Mouse (Mus musculus): ENCODE measurements around the gene Akr7a5. TPM values are rescaled to one million over a fixed set of nuclear protein-coding genes. Genes with fewer than 3 reads are reported as not detected.
A peak's percentile ranks its signal among the peaks of the same experiment; 100 is the strongest.

Gene Akr7a5
- polyA plus RNA-seq (2016; fragmentation: Nextera tagmentation; extraction: Ambion mirVana): 70.0 and 76.2 TPM in 2 replicates

DNA sequence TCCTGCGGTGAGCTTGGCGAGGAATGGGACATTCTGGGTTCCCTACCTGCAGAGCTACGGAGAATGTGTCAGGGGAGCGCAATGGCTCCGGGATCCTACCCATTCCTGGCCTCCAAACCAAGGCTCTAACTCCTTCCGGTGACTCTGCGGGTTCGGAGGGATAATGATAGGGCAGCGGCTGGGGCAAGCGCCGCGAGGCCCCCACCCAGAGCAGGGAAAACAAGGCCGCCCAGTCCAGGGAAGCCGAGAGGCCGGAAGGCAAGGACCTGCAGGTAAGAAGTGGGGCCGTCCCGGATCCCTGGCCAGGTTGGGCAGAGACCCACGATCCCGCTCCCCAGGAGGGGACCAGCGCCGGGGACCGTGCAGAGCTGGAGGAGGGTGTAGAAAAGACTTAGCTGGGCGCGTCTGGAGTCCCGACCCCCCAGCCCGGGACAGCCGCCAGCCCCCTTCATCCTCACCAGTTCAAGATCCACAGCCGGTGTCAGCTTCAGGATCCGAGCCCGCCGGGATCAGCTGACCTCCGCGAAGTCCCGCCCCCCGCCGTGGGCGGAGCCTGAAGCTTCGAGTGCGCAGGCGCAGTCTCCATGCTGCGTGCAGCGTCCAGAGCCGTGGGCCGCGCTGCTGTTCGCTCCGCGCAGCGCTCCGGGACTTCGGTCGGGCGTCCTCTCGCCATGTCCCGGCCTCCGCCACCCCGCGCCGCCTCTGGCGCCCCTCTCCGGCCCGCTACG lies at the start of gene Akr7a5, which contains the start of gene Pqlc2:
Gene Akr7a5, plus strand, starts transcription at position 574 of the 728 bp plus-strand sequence.
Gene Pqlc2, minus strand, starts transcription at position 538 of the 728 bp plus-strand sequence.
- H3K27me3 ChIP-seq: peaks cover 4% of the 10 kb centered on the region; the same call in 1 of the 2 replicates
- H3K4me2 ChIP-seq (replicated peaks): peak within 1 kb of the TSS; percentile 73
- peak within 1 kb of the TSS; percentile 83 for H3K4me3 ChIP-seq
- WGBS: under 1% methylated on average over 63 of the region's 63 CpGs
- peak within 1 kb of the TSS; percentile 85 for H3K9ac ChIP-seq
- H3K36me3 ChIP-seq: peaks cover 23% of the 10 kb centered on the region
- ATAC-seq (ENCODE audit: low FRiP score): peak; percentile 89
- peak within 1 kb of the TSS; percentile 70 for H3K27ac ChIP-seq
- H3K9me3 ChIP-seq (replicated peaks): no peaks in the 10 kb centered on the region
- H3K4me1 ChIP-seq: peaks cover 21% of the 10 kb centered on the region

DNA sequence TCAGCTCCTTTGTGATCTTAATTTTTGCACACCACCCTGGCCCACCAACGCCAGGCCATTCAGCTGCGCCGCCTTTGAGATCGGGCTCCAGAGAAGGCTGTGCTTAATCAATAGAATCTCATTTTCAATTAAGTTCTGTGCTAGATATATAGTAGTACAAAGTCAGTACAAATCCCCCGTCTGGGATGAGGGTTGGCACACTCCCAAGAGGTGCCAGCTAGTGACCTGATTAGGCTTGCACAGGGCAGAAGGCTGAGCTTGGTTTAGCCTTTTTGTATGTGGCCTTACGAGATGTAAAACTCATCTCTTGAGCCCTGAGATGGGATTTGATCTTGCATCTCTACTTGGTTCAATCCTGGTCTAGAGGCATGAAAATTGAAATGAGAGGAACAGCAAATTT lies 47.6 kb upstream of the Akr7a5 start:
- 94% methylated on average over 6 of the region's 6 CpGs for WGBS
- Histone ChIP-seq H3K4me2 (replicated peaks) (no peak overlapping the region), H3K27ac (no peak overlapping the region), H3K36me3 (peaks cover 58% of the 10 kb centered on the region), H3K27me3 (no peaks in the 10 kb centered on the region), H3K4me3 (no peak overlapping the region), H3K9me3 (replicated peaks) (no peaks in the 10 kb centered on the region), H3K9ac (no peak overlapping the region), H3K4me1 (peaks cover 17% of the 10 kb centered on the region; the same call in 1 of the 2 replicates)
- ATAC-seq (ENCODE audit: low FRiP score): no peak

DNA sequence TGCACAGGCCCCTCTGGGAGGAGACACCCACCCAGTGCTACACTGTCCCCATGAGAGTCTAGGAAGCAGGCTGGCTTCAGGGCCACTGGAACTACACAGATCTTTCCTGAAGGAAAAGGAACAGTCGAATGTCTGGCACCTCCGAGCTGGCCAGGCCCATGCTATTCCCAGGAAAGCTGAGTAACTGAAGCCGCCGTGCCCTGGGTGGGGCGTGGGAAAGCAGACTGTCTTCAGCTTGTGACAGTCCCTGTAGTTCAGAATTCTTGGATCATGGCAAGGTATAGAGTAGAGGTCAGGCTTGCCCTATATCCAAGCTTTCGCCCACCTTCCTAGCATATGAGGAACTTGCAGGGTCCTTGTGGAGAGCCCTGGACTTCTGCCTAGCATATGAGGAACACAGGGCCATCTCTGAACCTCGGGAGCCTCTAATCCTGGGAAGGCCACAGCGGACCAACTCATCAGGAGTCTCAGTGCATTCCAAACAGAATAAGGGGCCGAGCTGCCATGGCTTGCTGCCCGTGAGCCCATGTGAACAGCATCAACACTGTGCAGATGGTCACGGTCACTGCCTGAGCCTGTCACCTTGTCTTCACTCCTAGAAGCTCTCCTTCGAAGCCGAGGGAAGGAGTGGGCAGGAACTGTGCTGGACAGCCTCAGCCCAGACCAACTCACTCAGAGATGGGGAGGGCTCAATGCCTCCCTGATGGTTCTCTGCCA lies 44.6 kb upstream of the Akr7a5 start:
- Histone ChIP-seq H3K36me3 (peaks cover 44% of the 10 kb centered on the region), H3K4me2 (replicated peaks) (no peak overlapping the region), H3K9me3 (replicated peaks) (no peaks in the 10 kb centered on the region), H3K27ac (no peak overlapping the region), H3K27me3 (no peaks in the 10 kb centered on the region), H3K4me3 (no peak overlapping the region), H3K9ac (no peak overlapping the region), H3K4me1 (peaks cover 24% of the 10 kb centered on the region; the same call in 1 of the 2 replicates)
- whole genome bisulfite sequencing: 83% methylated on average over 13 of the region's 13 CpGs
- no peak for ATAC-seq (ENCODE audit: low FRiP score)

DNA sequence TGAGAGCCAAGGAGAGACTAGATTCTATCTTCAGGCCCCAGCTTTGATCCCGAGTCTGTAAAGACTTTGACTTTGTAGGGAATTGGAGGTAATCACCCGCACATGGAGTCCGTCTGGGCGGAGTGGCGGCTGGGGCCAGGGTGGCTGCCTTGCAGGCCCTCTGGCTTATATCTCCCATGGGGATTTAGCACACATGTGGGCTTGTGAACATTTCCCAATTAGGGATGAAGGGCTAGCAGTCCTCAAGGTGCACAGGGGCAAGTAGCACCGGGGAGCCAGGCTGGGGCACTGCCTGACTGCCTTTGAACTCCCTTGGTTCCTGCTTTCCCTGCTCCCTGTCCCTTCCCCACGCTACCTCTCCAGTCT lies 44.1 kb upstream of the Akr7a5 start:
- H3K4me3 ChIP-seq: no peak overlapping the region
- H3K36me3 ChIP-seq: peaks cover 39% of the 10 kb centered on the region
- H3K27me3 ChIP-seq: no peaks in the 10 kb centered on the region
- H3K9me3 ChIP-seq (replicated peaks): no peaks in the 10 kb centered on the region
- peaks cover 21% of the 10 kb centered on the region; the same call in 1 of the 2 replicates for H3K4me1 ChIP-seq
- peak overlapping the region; percentile 0; the same call in 1 of the 2 replicates for H3K27ac ChIP-seq
- ATAC-seq (ENCODE audit: low FRiP score): no peak
- no peak overlapping the region for H3K9ac ChIP-seq
- WGBS: 78% methylated on average over 7 of the region's 7 CpGs
- H3K4me2 ChIP-seq (replicated peaks): no peak overlapping the region

DNA sequence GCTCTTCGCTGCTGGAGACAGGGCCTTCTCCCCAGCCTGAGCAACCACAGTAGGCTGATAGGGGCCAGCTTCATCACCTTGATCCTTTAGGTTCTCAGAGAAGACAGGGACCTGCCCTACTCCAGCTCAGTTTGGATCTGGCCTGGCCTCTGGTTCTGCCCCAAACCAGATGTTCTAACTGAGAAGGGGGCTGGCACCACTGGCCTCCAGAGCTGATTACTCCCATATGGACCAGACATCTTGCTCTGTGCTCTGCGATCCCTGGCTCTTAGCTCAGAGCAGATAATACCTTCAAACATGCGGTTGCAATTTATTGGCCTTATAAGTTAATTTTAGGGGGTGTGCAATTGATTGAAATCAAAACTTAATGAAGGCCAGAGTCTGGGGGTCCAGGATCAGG lies 43.2 kb upstream of the Akr7a5 start:
- Histone ChIP-seq H3K4me2 (replicated peaks) (no peak overlapping the region), H3K9ac (no peak overlapping the region), H3K4me1 (peaks cover 21% of the 10 kb centered on the region; the same call in 1 of the 2 replicates), H3K27ac (no peak overlapping the region), H3K36me3 (peaks cover 34% of the 10 kb centered on the region), H3K4me3 (no peak overlapping the region), H3K9me3 (replicated peaks) (no peaks in the 10 kb centered on the region), H3K27me3 (no peaks in the 10 kb centered on the region)
- ATAC-seq (ENCODE audit: low FRiP score): no peak
- WGBS: 79% methylated on average over 3 of the region's 3 CpGs

DNA sequence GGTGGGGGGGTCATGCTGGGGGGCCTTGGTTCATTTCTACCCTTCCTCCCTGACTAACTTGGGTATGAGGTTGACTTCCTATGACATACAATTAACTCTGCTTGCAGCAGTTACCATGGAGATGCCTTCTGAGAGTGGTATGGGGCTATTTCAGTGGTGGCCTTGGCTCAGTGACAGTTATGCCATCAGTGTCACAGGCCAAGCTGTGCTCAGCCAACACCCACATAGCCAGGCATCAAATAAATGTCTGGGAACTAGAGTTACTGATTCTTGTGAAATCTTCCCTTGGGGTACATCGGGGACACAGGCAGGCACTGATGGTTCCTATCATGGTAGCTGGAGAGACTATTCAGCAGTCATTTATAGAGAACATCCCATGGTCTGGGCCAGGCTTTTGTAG lies 42.3 kb upstream of the Akr7a5 start:
- Histone ChIP-seq H3K27me3 (no peaks in the 10 kb centered on the region), H3K4me3 (no peak overlapping the region), H3K9me3 (replicated peaks) (no peaks in the 10 kb centered on the region), H3K9ac (no peak overlapping the region), H3K27ac (no peak overlapping the region), H3K4me1 (peaks cover 21% of the 10 kb centered on the region; the same call in 1 of the 2 replicates), H3K36me3 (peaks cover 26% of the 10 kb centered on the region), H3K4me2 (replicated peaks) (no peak overlapping the region)
- 92% methylated on average over 1 of the region's 1 CpGs for WGBS
- no peak for ATAC-seq (ENCODE audit: low FRiP score)

DNA sequence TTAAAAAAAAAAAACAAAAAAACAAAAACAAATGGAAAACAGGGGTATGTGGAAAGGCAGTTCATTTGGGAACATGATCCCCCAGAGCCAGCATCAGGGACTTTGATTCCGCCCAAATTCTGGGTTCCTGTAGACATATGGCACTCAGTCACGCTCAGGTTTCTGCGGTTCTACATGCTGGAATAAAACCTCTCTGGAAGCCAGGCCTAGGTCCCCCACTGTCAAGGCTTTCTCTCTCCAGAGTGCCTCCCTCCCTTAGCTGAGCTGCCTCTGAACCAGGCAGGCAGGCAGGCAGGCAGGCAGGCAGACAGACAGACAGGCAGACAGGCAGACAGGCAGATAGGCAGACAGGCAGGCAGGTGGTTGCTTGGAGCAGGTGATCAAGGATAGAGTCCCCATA lies 40.4 kb upstream of the Akr7a5 start:
- no peak overlapping the region for H3K4me2 ChIP-seq (replicated peaks)
- peaks cover 10% of the 10 kb centered on the region; the same call in 1 of the 2 replicates for H3K36me3 ChIP-seq
- no peak overlapping the region for H3K4me3 ChIP-seq
- H3K27me3 ChIP-seq: no peaks in the 10 kb centered on the region
- no peaks in the 10 kb centered on the region for H3K9me3 ChIP-seq (replicated peaks)
- no peak overlapping the region for H3K9ac ChIP-seq
- peaks cover 21% of the 10 kb centered on the region; the same call in 1 of the 2 replicates for H3K4me1 ChIP-seq
- no peak for ATAC-seq (ENCODE audit: low FRiP score)
- 88% methylated on average over 3 of the region's 3 CpGs for WGBS
- no peak overlapping the region for H3K27ac ChIP-seq

DNA sequence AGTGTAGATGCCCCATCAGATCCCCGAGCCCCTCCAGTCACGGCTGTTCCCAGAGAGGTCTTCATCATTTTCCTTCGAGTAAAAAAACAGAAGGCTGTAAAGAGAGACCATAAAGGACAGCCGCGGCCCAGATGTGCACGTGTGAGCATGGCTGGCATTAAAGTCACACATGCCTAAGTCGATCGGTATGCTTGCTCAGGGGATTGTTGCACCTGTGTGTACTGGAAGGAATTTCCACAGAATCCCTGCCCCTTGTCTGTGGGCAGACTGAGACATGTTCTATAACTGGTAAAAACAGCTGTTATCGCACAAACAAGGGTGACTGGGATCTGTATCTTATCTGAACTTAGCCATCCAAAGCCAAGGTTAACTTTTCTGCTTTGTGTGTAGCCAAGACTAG lies 39.0 kb upstream of the Akr7a5 start:
- Histone ChIP-seq H3K4me3 (no peak overlapping the region), H3K4me2 (replicated peaks) (no peak overlapping the region), H3K9ac (no peak overlapping the region), H3K36me3 (peaks cover 5% of the 10 kb centered on the region; the same call in 1 of the 2 replicates), H3K4me1 (peaks cover 16% of the 10 kb centered on the region; the same call in 1 of the 2 replicates), H3K9me3 (replicated peaks) (no peaks in the 10 kb centered on the region), H3K27ac (no peak overlapping the region), H3K27me3 (no peaks in the 10 kb centered on the region)
- 92% methylated on average over 9 of the region's 9 CpGs for WGBS
- ATAC-seq (ENCODE audit: low FRiP score): no peak

DNA sequence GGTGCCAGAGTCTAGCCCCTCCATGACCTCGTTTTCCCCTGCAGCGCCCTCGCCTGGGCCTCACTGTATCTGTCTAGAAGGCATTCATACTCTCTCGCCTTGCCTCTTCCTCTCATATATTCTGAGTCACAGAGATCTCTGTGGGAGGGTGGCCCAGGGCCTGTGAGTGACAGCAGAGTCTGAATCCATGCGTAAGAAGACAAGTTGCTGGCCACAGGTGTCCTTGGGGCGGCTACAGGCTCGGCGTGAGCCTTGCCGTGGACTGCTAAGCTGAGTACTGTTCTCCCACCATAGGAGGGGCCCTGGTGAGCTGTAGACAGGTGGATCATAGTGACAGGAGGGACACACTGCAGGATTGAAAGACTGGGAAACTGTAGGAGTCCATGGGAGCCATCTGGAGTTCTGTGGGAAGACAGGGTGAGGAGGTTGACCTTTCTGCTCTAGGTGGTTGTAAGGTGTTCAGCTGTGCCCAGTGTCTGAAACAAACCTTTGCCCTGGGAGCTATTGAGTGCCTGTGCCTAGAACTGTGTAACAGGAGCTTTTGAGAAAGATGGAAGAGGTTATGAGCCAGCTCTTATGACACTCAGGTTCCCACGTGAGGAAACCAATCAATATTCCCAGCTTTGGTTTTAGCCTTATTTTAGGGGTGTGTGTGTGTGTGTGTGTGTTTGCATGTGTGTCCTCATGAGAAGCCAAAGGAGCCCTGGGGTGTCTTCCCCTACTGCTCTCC lies 37.4 kb upstream of the Akr7a5 start:
- no peaks in the 10 kb centered on the region for H3K9me3 ChIP-seq (replicated peaks)
- peaks cover 5% of the 10 kb centered on the region; the same call in 1 of the 2 replicates for H3K36me3 ChIP-seq
- no peak for ATAC-seq (ENCODE audit: low FRiP score)
- no peak overlapping the region for H3K27ac ChIP-seq
- no peaks in the 10 kb centered on the region for H3K27me3 ChIP-seq
- H3K4me2 ChIP-seq (replicated peaks): no peak overlapping the region
- H3K9ac ChIP-seq: no peak overlapping the region
- H3K4me3 ChIP-seq: no peak overlapping the region
- 90% methylated on average over 10 of the region's 10 CpGs for WGBS
- peaks cover 8% of the 10 kb centered on the region; the same call in 1 of the 2 replicates for H3K4me1 ChIP-seq

DNA sequence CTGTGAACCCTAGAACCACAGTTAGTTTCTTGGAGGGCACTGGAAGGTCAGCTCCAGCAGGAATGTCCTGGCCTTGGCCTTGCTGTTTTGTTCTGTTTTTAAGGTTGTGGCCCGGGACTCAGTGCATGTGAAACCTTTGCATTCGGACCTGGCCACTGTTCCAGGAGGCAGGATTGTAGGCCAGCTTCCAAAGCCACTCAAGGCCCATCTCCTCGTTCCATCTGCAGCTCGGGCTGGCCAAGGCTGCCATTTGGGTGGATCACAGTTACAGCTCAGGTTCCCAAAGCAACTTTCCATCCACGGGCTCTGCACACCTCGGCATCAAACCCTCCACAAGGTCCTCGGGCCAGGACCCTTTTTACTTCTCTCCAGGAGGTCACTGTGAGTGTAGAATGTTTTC lies 36.0 kb upstream of the Akr7a5 start:
- ATAC-seq (ENCODE audit: low FRiP score): no peak
- H3K36me3 ChIP-seq: peaks cover 5% of the 10 kb centered on the region
- H3K27me3 ChIP-seq: no peaks in the 10 kb centered on the region
- no peaks in the 10 kb centered on the region for H3K9me3 ChIP-seq (replicated peaks)
- no peak overlapping the region for H3K4me3 ChIP-seq
- H3K4me2 ChIP-seq (replicated peaks): no peak overlapping the region
- 93% methylated on average over 7 of the region's 7 CpGs for WGBS
- no peak overlapping the region for H3K9ac ChIP-seq
- no peak overlapping the region for H3K27ac ChIP-seq
- peaks cover 5% of the 10 kb centered on the region; the same call in 1 of the 2 replicates for H3K4me1 ChIP-seq

DNA sequence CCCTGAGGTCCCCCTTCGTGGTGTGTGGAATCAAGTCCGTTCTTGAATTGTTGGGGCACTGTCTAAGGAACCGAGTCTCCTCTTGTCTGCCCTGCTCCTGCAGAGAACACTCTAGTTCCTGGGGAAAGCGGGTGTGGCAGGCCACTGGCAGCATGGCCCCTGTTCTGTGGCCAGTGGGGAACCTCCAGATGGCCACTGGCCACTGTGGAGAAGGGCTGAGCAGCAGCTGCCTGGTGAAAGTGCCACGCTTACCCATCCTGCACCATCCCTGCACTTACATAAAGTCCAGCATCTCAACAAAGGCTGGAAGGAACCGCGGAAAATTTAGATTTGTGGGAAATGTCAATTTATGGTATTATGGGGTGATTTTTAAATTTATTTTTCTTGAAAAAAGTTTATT lies 34.1 kb upstream of the Akr7a5 start:
- Histone ChIP-seq H3K4me1 (peaks cover 3% of the 10 kb centered on the region; the same call in 1 of the 2 replicates), H3K27me3 (no peaks in the 10 kb centered on the region), H3K27ac (no peak overlapping the region), H3K4me2 (replicated peaks) (no peak overlapping the region), H3K36me3 (peaks cover 20% of the 10 kb centered on the region), H3K9me3 (replicated peaks) (no peaks in the 10 kb centered on the region), H3K9ac (no peak overlapping the region), H3K4me3 (no peak overlapping the region)
- ATAC-seq (ENCODE audit: low FRiP score): no peak
- WGBS: 88% methylated on average over 7 of the region's 7 CpGs

DNA sequence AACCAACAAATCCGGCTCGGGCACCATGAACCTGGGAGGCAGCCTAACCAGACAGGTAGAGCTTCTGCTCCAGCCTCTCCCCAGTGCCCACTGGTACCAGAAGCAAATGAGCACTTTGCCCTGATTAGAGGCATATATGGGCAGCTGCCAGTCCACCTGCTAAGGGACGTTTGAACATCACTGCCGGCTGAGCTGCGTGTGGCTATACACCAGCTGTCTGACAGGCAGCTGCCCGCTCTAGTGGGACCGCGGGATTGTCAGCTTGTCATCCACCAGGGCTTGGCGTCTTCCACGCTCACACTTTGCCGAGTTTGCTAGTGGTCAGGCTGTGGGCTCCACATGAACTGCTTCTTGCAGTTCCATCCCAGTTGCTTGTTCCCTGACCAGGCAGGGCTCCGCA lies 30.0 kb upstream of the Akr7a5 start:
- no peak overlapping the region for H3K27ac ChIP-seq
- H3K4me2 ChIP-seq (replicated peaks): no peak overlapping the region
- H3K9me3 ChIP-seq (replicated peaks): no peaks in the 10 kb centered on the region
- no peak overlapping the region for H3K4me3 ChIP-seq
- ATAC-seq (ENCODE audit: low FRiP score): no peak
- peaks cover 14% of the 10 kb centered on the region for H3K4me1 ChIP-seq
- 88% methylated on average over 12 of the region's 12 CpGs for WGBS
- H3K9ac ChIP-seq: no peak overlapping the region
- H3K27me3 ChIP-seq: no peaks in the 10 kb centered on the region
- H3K36me3 ChIP-seq: peaks cover 51% of the 10 kb centered on the region

Data from hindbrain, embryonic 12.5 days (tissue).